Mouse (Mus musculus): ENCODE results near the gene BC035947.
"Not testable (repeated sequence)": the region's sequence is repeated elsewhere in the genome, so short reads cannot be mapped to it uniquely, and the experiment has no call there.

BC035947 gene

DNA sequence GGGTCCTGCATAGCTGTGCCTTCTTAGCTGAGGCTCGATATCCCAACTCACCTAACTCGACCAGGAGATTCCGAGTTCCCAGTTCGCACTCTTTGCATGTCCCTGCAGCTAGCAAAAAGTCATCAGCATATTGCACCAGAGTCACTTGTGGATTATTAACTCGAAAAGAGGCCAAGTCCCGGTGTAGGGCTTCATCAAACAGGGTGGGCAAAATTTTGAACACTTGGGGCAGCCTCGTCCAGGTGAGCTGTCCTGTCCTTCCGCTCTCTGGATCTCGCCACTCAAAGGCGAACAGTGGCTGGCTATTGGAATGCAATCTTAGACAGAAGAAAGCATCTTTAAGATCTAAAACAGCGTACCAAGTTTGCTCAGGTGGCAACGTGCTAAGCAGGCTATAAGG lies 10.1 kb downstream of the BC035947 start:
- DNase-seq (ENCODE audit: low spot score), result not testable (repeated sequence)

- DNase-seq (ENCODE audit: low spot score), result no peak
Observed at GRCm38 (mm10) chr1:78501036-78501435, 10.9 kb downstream of the BC035947 start.

- no peak for DNase-seq (ENCODE audit: low spot score)
Observed at GRCm38 (mm10) chr1:78490143-78490542, 21.8 kb downstream of the BC035947 start.

DNA sequence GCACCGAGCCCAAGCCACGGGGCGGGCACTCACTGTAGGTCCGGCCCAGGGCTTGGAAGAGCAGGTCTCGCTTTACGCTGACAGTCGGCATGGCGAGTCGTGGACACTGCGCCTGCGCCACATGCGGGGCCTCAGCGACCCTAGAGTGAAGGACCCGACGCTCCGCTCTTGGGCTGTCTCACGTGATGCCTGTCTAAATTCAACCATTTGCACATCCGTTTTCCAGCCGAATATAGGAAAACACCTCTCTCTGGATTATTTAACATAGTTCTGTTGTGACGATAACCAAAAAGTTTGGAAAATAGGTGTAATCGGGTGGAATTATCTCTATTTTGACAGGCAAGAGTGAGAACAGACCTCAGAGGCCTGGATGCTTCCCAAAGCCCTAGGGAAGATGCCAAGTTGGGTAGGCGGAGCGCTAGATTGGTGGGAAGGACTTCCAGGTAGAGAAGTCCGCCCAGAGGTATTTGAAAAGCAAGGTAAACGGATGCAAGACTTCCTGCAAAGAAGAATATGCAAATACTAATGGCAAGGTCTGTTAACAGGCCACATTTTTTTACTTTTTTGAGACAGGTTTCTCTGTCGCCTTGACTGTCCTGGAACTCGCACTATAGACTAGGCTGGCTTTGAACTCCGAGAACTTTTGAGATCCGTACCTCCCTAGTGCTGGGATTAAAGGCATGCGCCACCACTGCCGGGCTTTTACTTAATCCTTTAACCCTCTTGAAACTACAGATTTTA lies 23.0 kb downstream of the BC035947 start, which contains the start of gene Farsb:
TSS of gene Farsb (minus strand) at position 146 of the 741 bp plus-strand sequence.
- DNase-seq (ENCODE audit: low spot score), result peak; percentile 81

- no peak for DNase-seq (ENCODE audit: low spot score)
Observed at GRCm38 (mm10) chr1:78488427-78488751, 23.6 kb downstream of the BC035947 start.

DNA sequence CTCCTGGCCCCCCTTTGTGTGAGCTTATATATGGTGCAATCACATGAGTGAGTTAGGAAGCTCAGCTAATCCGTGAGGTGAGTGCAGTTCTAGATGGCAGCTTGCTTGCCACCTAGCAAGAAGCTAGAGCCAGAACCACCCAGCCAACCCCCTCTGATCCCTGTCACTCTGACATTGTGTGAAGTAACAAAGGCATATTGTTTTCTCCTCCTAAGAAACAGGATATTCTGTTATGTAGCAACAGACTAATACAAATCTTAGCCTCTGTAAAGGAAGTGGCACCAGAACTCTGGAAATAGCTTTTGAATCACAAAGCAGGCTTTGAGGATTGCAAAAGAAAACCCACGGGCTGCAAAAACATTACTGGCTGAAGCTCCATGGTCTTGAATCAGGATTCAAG lies 27.6 kb downstream of the BC035947 start:
- DNase-seq (ENCODE audit: low spot score), result no peak

- no peak for DNase-seq (ENCODE audit: low spot score)
Observed at GRCm38 (mm10) chr1:78483430-78483829, 28.5 kb downstream of the BC035947 start.

GRCm38 (mm10) chr1:78472441-78472840 lies 39.5 kb downstream of the BC035947 start:
- DNase-seq (ENCODE audit: low spot score), result no peak

DNA sequence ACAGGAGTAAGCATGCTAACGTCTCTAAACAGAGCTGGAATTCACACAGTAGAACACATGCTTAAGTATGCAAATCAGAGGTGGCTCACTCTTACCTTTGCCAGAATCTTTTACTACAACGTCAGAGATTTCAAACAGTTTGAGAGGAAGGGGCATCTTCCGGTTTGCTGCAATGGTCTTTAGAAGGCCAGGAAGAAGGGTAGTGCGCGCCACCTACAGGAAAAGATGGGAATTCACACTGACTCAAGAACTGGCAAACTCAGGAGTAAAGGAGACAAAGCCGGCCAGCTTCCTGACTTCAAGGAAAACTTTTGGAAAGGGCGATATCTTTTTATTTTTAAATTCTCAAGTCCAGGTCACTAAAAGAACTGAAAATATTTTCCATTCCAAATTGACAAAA lies 57.3 kb downstream of the BC035947 start:
- no peak for DNase-seq (ENCODE audit: low spot score)

DNA sequence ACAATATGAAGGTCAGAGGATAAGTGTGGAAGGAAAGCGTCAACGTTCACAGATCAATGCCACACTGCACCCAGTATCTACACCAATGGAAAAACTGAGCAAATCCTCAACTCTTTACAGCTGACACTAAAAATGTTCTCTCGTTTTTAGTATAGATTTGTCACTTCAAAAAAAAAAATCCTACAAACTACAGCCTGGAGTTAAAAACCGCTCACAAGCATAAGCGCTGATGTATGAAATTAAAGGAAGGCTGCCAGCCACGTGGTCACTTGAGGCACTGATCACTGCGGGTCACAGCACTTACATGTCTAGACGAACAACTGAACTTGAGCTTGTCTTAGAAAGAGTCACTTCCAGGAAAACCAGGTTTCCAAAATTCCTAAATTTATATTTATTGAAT lies 58.1 kb downstream of the BC035947 start:
- DNase-seq (ENCODE audit: low spot score), result no peak

GRCm38 (mm10) chr1:78452544-78452943 lies 59.4 kb downstream of the BC035947 start:
- DNase-seq (ENCODE audit: low spot score), result no peak

DNA sequence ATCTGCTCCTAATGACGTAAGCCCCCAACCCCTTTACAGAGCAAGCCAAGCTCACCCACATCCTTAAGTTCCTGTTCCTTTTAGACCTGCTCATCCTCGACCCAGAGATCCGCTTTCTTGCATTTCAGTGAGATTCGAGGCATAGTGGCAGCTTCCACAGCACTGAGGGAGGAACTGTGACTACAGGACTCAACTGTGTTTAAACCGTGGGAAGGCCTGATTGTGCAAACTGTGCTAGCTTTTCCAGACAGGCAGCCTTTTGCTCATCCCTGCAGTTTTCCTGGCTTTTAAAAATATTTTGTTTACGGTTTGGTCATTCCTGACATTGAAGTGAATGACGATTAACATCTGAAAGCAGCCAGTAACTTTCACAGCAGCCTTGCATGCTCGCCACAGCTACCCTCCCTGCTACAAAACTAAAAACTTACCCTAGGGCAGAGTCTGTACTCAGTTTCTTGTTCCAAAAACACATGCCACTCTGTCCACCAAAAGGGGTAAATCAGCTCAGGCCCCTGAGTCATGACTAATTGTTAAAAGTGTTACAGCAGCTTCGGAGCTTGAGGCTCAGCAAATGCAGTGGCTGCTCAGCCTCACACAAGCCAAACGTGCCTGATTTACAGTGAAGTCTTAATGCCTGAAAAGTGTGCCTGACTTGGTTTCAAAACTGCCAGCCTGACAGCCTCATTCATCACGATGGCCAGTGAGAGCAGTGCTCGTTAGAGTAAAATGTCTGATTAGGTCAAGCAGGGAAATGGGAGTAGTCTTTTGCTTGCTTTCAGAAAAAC lies 60.7 kb downstream of the BC035947 start:
- DNase-seq (ENCODE audit: low spot score), result no peak

GRCm38 (mm10) chr1:78448091-78448490 lies 63.9 kb downstream of the BC035947 start:
- no peak for DNase-seq (ENCODE audit: low spot score)
